Mouse (Mus musculus) spleen, adult 2 months (tissue): ENCODE data around the gene Il13ra1. TPM values are rescaled to one million over a fixed set of nuclear protein-coding genes. Genes with fewer than 3 reads are reported as not detected.

ENCODE experiments used
- DNase-seq, 2 experiments: peaks; one replicate each; pipeline versions ENCODE4 v3.0.0 to v3.0.0-alpha.2; 2012 to 2021; ENCODE audit warnings: low spot score in 2 of 2, low read depth in 1 of 2
- H3K27ac ChIP-seq: fragments of 200-500 bp; 2 replicates; pipeline ENCODE4 v1.5.1; 2012; ENCODE audit warnings: low read length, inconsistent platforms; ENCODE audit not compliant: insufficient read depth
- H3K27me3 ChIP-seq: fragments of 200-500 bp; 2 replicates; pipeline ENCODE4 v1.6.1; 2012; ENCODE audit warnings: mild to moderate bottlenecking, moderate library complexity, low read length, inconsistent platforms; ENCODE audit not compliant: control insufficient read depth, insufficient read depth
- H3K36me3 ChIP-seq: fragments of 200-500 bp; 2 replicates; pipeline ENCODE4 v1.6.1; 2012; ENCODE audit warnings: mild to moderate bottlenecking, low read length, inconsistent platforms; ENCODE audit not compliant: control insufficient read depth, insufficient read depth
- H3K4me1 ChIP-seq: fragments of 200-500 bp; 2 replicates; pipeline ENCODE4 v1.6.1; 2011; ENCODE audit warnings: inconsistent platforms; ENCODE audit not compliant: control insufficient read depth, insufficient read depth, insufficient read length
- H3K4me3 ChIP-seq: fragments of 200-500 bp; 2 replicates; pipeline ENCODE4 v1.5.1; 2011; ENCODE audit warnings: mild to moderate bottlenecking, inconsistent platforms; ENCODE audit not compliant: insufficient read depth, insufficient read length; ENCODE audit errors: extremely low read depth
- CTCF ChIP-seq: fragments of 200-500 bp; IDR thresholded peaks from 2 replicates; pipeline ENCODE4 v1.5.1; 2011; ENCODE audit warnings: mild to moderate bottlenecking, inconsistent platforms; ENCODE audit not compliant: insufficient read depth, insufficient read length, insufficient replicate concordance; ENCODE audit errors: extremely low read depth
- POLR2A ChIP-seq: fragments of 200-500 bp; IDR thresholded peaks from 2 replicates; pipeline ENCODE4 v1.6.1; 2011; ENCODE audit warnings: low read depth, low read length, inconsistent platforms
- WGBS: fragments of 180-500 bp; shearing (Covaris S2); methylation state at CpG from one replicate; pipeline ENCODE4 v1.1.7; 2018; 5-methylcytosine and 5-hydroxymethylcytosine counted together
- polyA plus RNA-seq: library from polyadenylated mRNA; depleted of rRNA; stranded (reverse); fragments of >200 nt; gene quantifications from 2 replicates; pipeline ENCODE4 v1.2.3, GENCODE M21; 2012; rRNA removed

The Il13ra1 gene
- polyA plus RNA-seq = 1.6 and 1.7 TPM in 2 replicates

- Histone ChIP-seq H3K36me3 (no peaks in the 10 kb centered on the region), H3K4me3 (peak within 1 kb of the TSS; percentile 41), H3K27ac (0 out of 2 replicates have a peak within 1 kb of the TSS, but pooled peaks have one; percentile 16), H3K4me1 (no peaks in the 10 kb centered on the region), H3K27me3 (no peaks in the 10 kb centered on the region)
- no peak for DNase-seq
- TF ChIP-seq CTCF (no peak), POLR2A (no peak)
- WGBS = 26% methylated on average over 44 of the region's 51 CpGs
These were observed at the start of gene Il13ra1 for GRCm38 (mm10) chrX:36111622-36112421. Il13ra1 (plus strand) TSS chrX:36112110.

DNA sequence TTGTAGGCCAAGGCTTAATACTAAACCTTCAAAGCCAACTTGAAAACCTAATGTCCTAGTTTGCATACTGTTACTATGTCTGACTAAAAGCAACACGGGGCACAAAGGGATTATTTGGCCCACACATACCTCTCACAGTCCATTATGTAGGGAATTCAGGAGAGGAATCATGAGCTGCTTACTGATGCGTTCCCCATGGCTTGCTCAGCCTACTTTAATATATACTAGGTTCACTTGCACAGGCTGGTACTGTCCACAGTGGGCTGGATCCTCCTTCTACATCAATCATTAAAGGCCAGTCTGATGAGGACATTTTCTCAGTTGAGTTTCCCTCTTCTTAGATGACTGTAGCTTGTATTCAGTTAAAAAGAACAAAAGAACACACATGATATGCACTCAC, 37.9 kb upstream of the Il13ra1 start:
- TF ChIP-seq POLR2A = no peak
- TF ChIP-seq CTCF = no peak
- Histone ChIP-seq H3K4me1 (no peaks in the 10 kb centered on the region), H3K27ac (no peak overlapping the region), H3K27me3 (no peaks in the 10 kb centered on the region), H3K36me3 (peaks cover 1% of the 10 kb centered on the region; the same call in 1 of the 2 replicates), H3K4me3 (no peak overlapping the region)
- DNase-seq = no peak
- WGBS = 87% methylated on average over 2 of the region's 2 CpGs

DNA sequence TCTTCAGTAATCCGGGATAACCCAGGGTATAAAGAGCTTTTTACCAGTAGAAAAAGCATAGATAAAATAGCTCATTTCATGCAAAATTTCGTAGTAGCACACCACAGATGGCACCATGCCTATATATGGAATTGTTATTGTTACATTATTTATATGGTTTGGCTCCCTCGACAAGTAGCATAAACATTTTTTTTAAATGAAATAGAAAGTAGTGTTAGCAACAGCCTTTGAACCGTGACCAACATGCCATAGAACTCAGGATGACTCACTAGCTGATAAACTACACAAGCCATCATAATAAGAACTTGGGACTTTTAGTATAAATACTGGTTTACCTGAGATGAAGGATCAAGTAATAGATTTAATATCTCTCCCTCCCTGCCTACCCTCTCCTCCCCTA, 34.7 kb upstream of the Il13ra1 start:
- WGBS = 73% methylated on average over 4 of the region's 4 CpGs
- TF ChIP-seq CTCF = no peak
- no peaks in the 10 kb centered on the region for H3K4me1 ChIP-seq
- no peak for DNase-seq
- H3K27me3 ChIP-seq = no peaks in the 10 kb centered on the region
- H3K4me3 ChIP-seq = no peak overlapping the region
- H3K36me3 ChIP-seq = no peaks in the 10 kb centered on the region; the same call in 1 of the 2 replicates
- no peak overlapping the region for H3K27ac ChIP-seq

GRCm38 (mm10) chrX:36082917-36083316, 29.0 kb upstream of the Il13ra1 start:
- Histone ChIP-seq H3K36me3 (no peaks in the 10 kb centered on the region), H3K27me3 (no peaks in the 10 kb centered on the region), H3K4me1 (no peaks in the 10 kb centered on the region), H3K27ac (0 out of 2 replicates have a peak overlapping the region, but pooled peaks have one; percentile 4), H3K4me3 (no peak overlapping the region)
- WGBS = 79% methylated on average over 1 of the region's 1 CpGs
- TF ChIP-seq CTCF (no peak), POLR2A (no peak)
- peak in 1 of 2 experiments; percentile 2 for DNase-seq

DNA sequence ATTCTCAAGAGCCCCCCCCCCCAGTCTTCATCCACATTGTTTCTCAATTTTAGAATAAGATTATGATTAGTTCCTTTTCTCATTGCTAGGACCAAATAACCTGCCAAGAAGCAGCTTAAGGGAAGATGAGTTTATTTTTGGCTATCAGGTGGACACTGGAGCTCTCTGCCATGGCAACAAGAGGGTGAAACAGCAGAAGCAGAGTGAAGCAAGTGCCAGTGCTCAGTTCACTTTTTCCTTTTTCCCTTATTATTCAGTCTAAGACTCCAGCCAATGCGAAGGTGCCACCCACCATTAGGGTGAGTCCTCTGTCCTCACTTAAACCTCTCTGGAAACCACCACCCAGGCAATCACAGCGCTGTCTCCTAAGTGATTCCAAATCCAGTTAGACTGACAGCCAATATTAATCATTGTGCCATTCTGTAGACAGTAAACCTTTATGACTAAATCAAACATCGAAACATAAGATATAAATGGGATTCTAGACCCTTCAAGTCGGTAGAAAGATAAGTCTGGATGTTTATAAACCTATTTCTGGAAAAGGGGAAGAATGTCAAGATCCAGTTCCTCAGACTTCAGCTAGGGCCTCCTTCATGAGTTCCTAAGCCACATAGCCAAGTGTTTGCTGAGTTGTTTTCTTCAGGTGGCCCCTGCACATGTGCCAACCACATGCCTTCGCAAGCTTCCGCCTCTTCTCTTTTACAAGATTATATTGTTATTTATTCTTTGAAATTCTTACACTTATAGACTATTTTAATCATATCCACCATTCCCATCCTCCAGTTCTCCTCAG, 23.2 kb upstream of the Il13ra1 start:
- Histone ChIP-seq H3K4me1 (no peaks in the 10 kb centered on the region), H3K36me3 (no peaks in the 10 kb centered on the region), H3K27me3 (no peaks in the 10 kb centered on the region), H3K27ac (no peak overlapping the region), H3K4me3 (no peak overlapping the region)
- 79% methylated on average over 6 of the region's 6 CpGs for WGBS
- DNase-seq = no peak
- TF ChIP-seq CTCF (no peak), POLR2A (no peak)

DNA sequence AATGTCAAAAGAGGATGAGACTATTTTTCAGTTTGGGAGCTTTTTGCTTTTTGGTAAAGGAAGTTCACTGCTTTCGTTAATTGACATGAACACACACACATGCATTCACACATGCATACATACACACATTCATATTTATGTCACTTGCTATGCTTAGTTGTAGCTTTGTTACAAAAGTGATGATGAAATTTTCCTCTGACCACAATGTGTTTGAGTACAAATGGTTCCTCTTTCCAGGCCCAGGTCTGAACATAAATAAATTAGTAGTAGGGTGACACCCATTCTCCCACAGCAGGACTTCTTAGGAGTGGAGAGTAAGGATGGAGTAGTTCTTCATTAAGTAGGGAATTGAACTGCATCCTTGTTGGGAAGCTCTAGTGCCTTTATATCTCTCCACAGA, 11.0 kb upstream of the Il13ra1 start:
- TF ChIP-seq POLR2A (no peak), CTCF (no peak)
- peak overlapping the region; percentile 9; the same call in 1 of the 2 replicates for H3K27ac ChIP-seq
- H3K36me3 ChIP-seq = no peaks in the 10 kb centered on the region
- DNase-seq = no peak
- no peaks in the 10 kb centered on the region for H3K4me1 ChIP-seq
- no peak overlapping the region for H3K4me3 ChIP-seq
- WGBS = 62% methylated on average over 1 of the region's 1 CpGs
- H3K27me3 ChIP-seq = no peaks in the 10 kb centered on the region

GRCm38 (mm10) chrX:36101318-36101717, 10.6 kb upstream of the Il13ra1 start:
- TF ChIP-seq CTCF (no peak), POLR2A (no peak)
- H3K27ac ChIP-seq = peak overlapping the region; percentile 9; the same call in 1 of the 2 replicates

More at GRCm38 (mm10) chrX:36101318-36101717, 10.6 kb upstream of the Il13ra1 start:
- Histone ChIP-seq H3K36me3 (no peaks in the 10 kb centered on the region), H3K4me3 (no peak overlapping the region), H3K27me3 (no peaks in the 10 kb centered on the region), H3K4me1 (no peaks in the 10 kb centered on the region)
- 43% methylated on average over 3 of the region's 3 CpGs for WGBS
- no peak for DNase-seq
